Mouse (Mus musculus) brain, embryonic 18.5 days (tissue): ENCODE measurements at regions not wholly inside any gene's neighbourhood (a gene's known extent, or its start where the extent isn't known, plus 50 kb on each side); places are given as distances from the start of the nearest gene placed in this dataset.

Experiments
- DNase-seq: peaks from one replicate; pipeline ENCODE4 v3.0.0-alpha.2; 2012; ENCODE audit warnings: low read depth, low spot score

- DNase-seq = no peak
Measured at GRCm38 (mm10) chr11:114217245-114217757, 150.5 kb upstream of the Sdk2 start.

- no peak for DNase-seq
Measured at GRCm38 (mm10) chr11:114216493-114216892, 149.6 kb upstream of the Sdk2 start.

GRCm38 (mm10) chr11:114215256-114215655 lies 148.4 kb upstream of the Sdk2 start:
- no peak for DNase-seq

GRCm38 (mm10) chr11:114212136-114212535 lies 145.3 kb upstream of the Sdk2 start:
- no peak for DNase-seq

GRCm38 (mm10) chr11:114205192-114205591 lies 138.3 kb upstream of the Sdk2 start:
- no peak for DNase-seq

GRCm38 (mm10) chr11:114203416-114203815 lies 136.6 kb upstream of the Sdk2 start:
- DNase-seq = no peak

- no peak for DNase-seq
Measured at GRCm38 (mm10) chr11:114202486-114202885, 135.6 kb upstream of the Sdk2 start.

- no peak for DNase-seq
Measured at GRCm38 (mm10) chr11:114199081-114199586, 132.3 kb upstream of the Sdk2 start.

- DNase-seq = peak; percentile 60
Measured at GRCm38 (mm10) chr11:114198317-114199032, 131.6 kb upstream of the Sdk2 start.

GRCm38 (mm10) chr11:114195291-114195690 lies 128.4 kb upstream of the Sdk2 start:
- no peak for DNase-seq

GRCm38 (mm10) chr11:114194055-114194706 lies 127.3 kb upstream of the Sdk2 start:
- no peak for DNase-seq

GRCm38 (mm10) chr11:114193018-114193417 lies 126.2 kb upstream of the Sdk2 start:
- no peak for DNase-seq

GRCm38 (mm10) chr11:114191661-114192060 lies 124.8 kb upstream of the Sdk2 start:
- DNase-seq = no peak

GRCm38 (mm10) chr11:114184970-114185882 lies 118.4 kb upstream of the Sdk2 start:
- no peak for DNase-seq

GRCm38 (mm10) chr11:114184431-114184830 lies 117.6 kb upstream of the Sdk2 start:
- no peak for DNase-seq

- no peak for DNase-seq
Measured at GRCm38 (mm10) chr11:114183231-114183630, 116.4 kb upstream of the Sdk2 start.

- DNase-seq = no peak
Measured at GRCm38 (mm10) chr11:114178746-114179472, 112.1 kb upstream of the Sdk2 start.

GRCm38 (mm10) chr11:114177789-114178188 lies 110.9 kb upstream of the Sdk2 start:
- no peak for DNase-seq

GRCm38 (mm10) chr11:114177281-114177680 lies 110.4 kb upstream of the Sdk2 start:
- DNase-seq = no peak

GRCm38 (mm10) chr11:114176671-114177212 lies 109.9 kb upstream of the Sdk2 start:
- no peak for DNase-seq
